Mouse (Mus musculus): ENCODE measurements around the gene Ap2b1. TPM values are rescaled to one million over a fixed set of nuclear protein-coding genes. Genes with fewer than 3 reads are reported as not detected.

Gene Ap2b1
- polyA plus RNA-seq, 1 experiment, result 130 TPM

DNA sequence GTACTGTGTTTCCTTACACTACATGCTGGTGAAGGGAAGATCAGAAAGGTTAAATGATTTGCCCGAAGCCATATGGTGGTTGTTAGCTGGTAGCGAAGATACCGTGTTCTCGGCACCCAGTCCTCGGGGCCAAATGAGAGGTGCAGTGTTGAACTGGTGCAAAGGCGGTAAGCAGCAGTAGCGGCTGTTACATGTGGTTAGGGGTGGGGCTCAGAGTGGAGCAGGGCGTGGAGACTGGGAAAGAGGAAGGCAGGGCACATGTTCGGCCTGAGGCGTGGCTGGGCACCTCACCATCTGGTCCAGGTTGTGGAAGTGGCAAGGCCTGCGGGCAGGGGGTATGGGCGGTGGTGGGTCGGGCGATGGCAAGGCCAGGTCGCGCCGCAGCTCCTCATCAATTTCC, 128.1 kb downstream of the Ap2b1 start:
- TF ChIP-seq POLR2A (IDR thresholded peaks at IDR 0.05; ENCODE audit: extremely low read depth, insufficient read depth, low read length), result no peak
- TF ChIP-seq CTCF (IDR thresholded peaks at IDR 0.05; ENCODE audit: extremely low read depth, insufficient read depth, low read length), result no peak
- Histone ChIP-seq H3K27ac (ENCODE audit: insufficient read depth, low read length) (no peak overlapping the region), H3K4me3 (ENCODE audit: insufficient read depth, low read length) (no peak overlapping the region), H3K4me1 (ENCODE audit: control insufficient read depth, insufficient read depth, low read length) (no peaks in the 10 kb centered on the region)

DNA sequence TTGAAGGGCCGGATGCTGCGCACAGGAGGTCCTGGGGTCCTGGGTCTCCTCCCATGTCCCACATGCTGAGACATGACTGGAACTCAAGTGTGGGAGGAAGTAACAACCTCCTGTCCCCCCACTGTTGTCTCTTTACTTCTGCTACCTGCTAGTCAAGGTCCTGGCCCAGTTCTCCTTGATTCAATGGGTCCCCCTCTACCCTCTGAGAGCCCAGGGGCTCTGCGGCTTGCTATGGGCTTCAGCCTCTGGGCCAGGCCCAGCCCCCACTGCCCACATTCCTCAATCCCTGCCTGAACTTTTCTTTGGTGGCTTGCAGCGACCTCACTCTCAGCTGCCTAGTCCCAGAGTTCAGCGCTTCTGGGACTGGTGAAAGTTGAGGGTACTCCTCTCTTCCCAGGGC, 130.5 kb downstream of the Ap2b1 start, which contains the start of gene Gas2l2:
TSS of gene Gas2l2 (minus strand) at position 101 of the 400 bp plus-strand sequence.
- TF ChIP-seq POLR2A (IDR thresholded peaks at IDR 0.05; ENCODE audit: extremely low read depth, insufficient read depth, low read length) (no peak), CTCF (IDR thresholded peaks at IDR 0.05; ENCODE audit: extremely low read depth, insufficient read depth, low read length) (no peak)
- H3K4me1 ChIP-seq (ENCODE audit: control insufficient read depth, insufficient read depth, low read length), result no peaks in the 10 kb centered on the region
- H3K4me3 ChIP-seq (ENCODE audit: insufficient read depth, low read length), result no peak within 1 kb of the TSS
- H3K27ac ChIP-seq (ENCODE audit: insufficient read depth, low read length), result no peak within 1 kb of the TSS

- no peak overlapping the region for H3K27ac ChIP-seq (ENCODE audit: insufficient read depth, low read length)
- H3K4me1 ChIP-seq (ENCODE audit: control insufficient read depth, insufficient read depth, low read length), result no peaks in the 10 kb centered on the region
- no peak for TF ChIP-seq POLR2A (IDR thresholded peaks at IDR 0.05; ENCODE audit: extremely low read depth, insufficient read depth, low read length)
- TF ChIP-seq CTCF (IDR thresholded peaks at IDR 0.05; ENCODE audit: extremely low read depth, insufficient read depth, low read length), result no peak
Measured at GRCm38 (mm10) chr11:83432533-83432932, 133.7 kb downstream of the Ap2b1 start.

DNA sequence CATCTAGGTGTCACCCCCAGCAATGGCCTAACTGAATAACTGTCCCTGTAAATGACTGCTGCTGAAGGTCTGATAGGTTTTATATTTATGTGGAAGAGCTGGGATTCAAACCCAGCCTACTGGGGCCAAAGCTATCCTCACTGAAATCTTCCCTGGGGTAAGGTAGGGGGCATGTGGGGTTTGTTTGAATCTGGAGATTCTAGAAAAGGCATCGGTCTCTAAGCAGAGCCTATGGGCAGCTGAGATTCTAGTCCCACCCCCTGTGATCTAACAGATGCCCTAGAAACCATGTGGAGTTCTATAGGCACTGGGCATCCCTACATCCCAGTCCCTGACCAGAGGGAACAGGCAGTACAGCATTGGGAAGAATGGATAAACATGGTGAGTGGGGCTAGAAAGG, 138.6 kb downstream of the Ap2b1 start, which contains the start of gene 1700020L24Rik:
TSS of gene 1700020L24Rik (plus strand) at position 301 of the 400 bp plus-strand sequence.
- no peak within 1 kb of the TSS for H3K27ac ChIP-seq (ENCODE audit: insufficient read depth, low read length)
- TF ChIP-seq POLR2A (IDR thresholded peaks at IDR 0.05; ENCODE audit: extremely low read depth, insufficient read depth, low read length) (no peak), CTCF (IDR thresholded peaks at IDR 0.05; ENCODE audit: extremely low read depth, insufficient read depth, low read length) (no peak)
- H3K4me3 ChIP-seq (ENCODE audit: insufficient read depth, low read length), result no peak within 1 kb of the TSS
- no peaks in the 10 kb centered on the region for H3K4me1 ChIP-seq (ENCODE audit: control insufficient read depth, insufficient read depth, low read length)

More at GRCm38 (mm10) chr11:83432533-83432932, 133.7 kb downstream of the Ap2b1 start:
- H3K4me3 ChIP-seq (ENCODE audit: insufficient read depth, low read length), result no peak overlapping the region

- H3K4me1 ChIP-seq (ENCODE audit: control insufficient read depth, insufficient read depth, low read length), result no peaks in the 10 kb centered on the region
- no peak for TF ChIP-seq POLR2A (IDR thresholded peaks at IDR 0.05; ENCODE audit: extremely low read depth, insufficient read depth, low read length)
- TF ChIP-seq CTCF (IDR thresholded peaks at IDR 0.05; ENCODE audit: extremely low read depth, insufficient read depth, low read length), result no peak
- H3K4me3 ChIP-seq (ENCODE audit: insufficient read depth, low read length), result no peak overlapping the region; the same call in 1 of the 2 replicates
- no peak overlapping the region for H3K27ac ChIP-seq (ENCODE audit: insufficient read depth, low read length)
Measured at GRCm38 (mm10) chr11:83439426-83440060, 140.7 kb downstream of the Ap2b1 start.

DNA sequence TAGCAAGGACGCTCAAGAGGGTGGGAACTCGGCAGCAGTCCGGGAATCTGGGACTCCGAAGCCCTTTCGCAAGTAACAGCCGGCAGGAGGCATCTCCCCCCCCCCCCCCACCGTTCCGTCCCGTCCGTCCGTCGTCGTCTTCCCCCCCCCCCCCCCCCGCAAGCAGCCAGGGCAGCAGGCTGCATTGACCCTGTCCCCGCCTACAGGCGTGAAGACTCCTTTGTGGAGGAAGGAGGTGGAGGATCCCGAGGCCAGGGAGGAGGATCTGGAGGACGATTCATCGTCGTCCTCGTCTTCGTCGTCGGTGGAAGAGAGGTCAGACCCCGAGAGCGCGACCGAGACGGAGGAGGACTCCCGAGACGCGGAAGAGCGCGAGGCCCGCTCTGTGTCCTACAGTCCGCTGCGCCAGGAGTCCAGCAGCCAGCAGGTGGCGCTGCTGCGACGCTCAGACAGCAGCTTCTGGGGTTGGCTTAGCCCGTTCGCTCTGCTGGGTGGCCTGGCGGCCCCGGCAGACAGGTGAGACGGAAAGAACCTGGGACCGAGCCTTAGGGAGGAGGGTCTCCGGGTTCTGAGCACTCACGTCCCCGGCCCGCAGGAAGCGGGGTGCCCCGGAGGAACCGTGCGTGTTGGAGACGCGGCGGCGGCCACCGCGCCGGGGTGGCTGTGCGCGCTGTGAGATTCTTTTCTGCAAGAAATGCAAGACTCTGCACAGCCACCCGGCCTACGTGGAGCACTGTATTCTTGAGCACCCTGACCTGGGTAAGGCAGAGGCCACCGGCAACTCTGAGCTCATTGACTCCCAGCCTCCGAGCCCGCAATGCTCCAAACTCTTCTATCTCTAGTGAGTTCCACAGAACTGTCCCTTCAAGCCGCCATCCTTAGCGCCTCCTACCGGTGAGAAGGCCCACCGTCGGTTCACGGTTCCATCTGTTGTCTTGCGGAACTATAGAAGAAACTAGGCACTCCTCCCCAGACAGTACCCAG, 141.5 kb downstream of the Ap2b1 start:
- Histone ChIP-seq H3K4me1 (ENCODE audit: control insufficient read depth, insufficient read depth, low read length) (no peaks in the 10 kb centered on the region), H3K27ac (ENCODE audit: insufficient read depth, low read length) (peak overlapping the region; percentile 11; the same call in 1 of the 2 replicates)

GRCm38 (mm10) chr11:83441235-83441634, 142.4 kb downstream of the Ap2b1 start:
- TF ChIP-seq CTCF (IDR thresholded peaks at IDR 0.05; ENCODE audit: extremely low read depth, insufficient read depth, low read length), result no peak
- TF ChIP-seq POLR2A (IDR thresholded peaks at IDR 0.05; ENCODE audit: extremely low read depth, insufficient read depth, low read length), result no peak
- H3K4me3 ChIP-seq (ENCODE audit: insufficient read depth, low read length), result peak overlapping the region; percentile 54
- H3K4me1 ChIP-seq (ENCODE audit: control insufficient read depth, insufficient read depth, low read length), result no peaks in the 10 kb centered on the region
- H3K27ac ChIP-seq (ENCODE audit: insufficient read depth, low read length), result peak overlapping the region; percentile 33; the same call in 1 of the 2 replicates

More for the DNA sequence above, 141.5 kb downstream of the Ap2b1 start:
- peak; percentile 78 for TF ChIP-seq CTCF (IDR thresholded peaks at IDR 0.05; ENCODE audit: extremely low read depth, insufficient read depth, low read length)
- TF ChIP-seq POLR2A (IDR thresholded peaks at IDR 0.05; ENCODE audit: extremely low read depth, insufficient read depth, low read length), result no peak
- peak overlapping the region; percentile 54 for H3K4me3 ChIP-seq (ENCODE audit: insufficient read depth, low read length)

- H3K27ac ChIP-seq (ENCODE audit: insufficient read depth, low read length), result no peak overlapping the region
- H3K4me3 ChIP-seq (ENCODE audit: insufficient read depth, low read length), result no peak overlapping the region
- peak; percentile 80 for TF ChIP-seq CTCF (IDR thresholded peaks at IDR 0.05; ENCODE audit: extremely low read depth, insufficient read depth, low read length)
- no peak for TF ChIP-seq POLR2A (IDR thresholded peaks at IDR 0.05; ENCODE audit: extremely low read depth, insufficient read depth, low read length)
- H3K4me1 ChIP-seq (ENCODE audit: control insufficient read depth, insufficient read depth, low read length), result no peaks in the 10 kb centered on the region
Measured at GRCm38 (mm10) chr11:83442596-83443267, 143.9 kb downstream of the Ap2b1 start.

GRCm38 (mm10) chr11:83443824-83444223, 145.0 kb downstream of the Ap2b1 start:
- TF ChIP-seq POLR2A (IDR thresholded peaks at IDR 0.05; ENCODE audit: extremely low read depth, insufficient read depth, low read length) (no peak), CTCF (IDR thresholded peaks at IDR 0.05; ENCODE audit: extremely low read depth, insufficient read depth, low read length) (no peak)
- H3K4me1 ChIP-seq (ENCODE audit: control insufficient read depth, insufficient read depth, low read length), result no peaks in the 10 kb centered on the region

More at GRCm38 (mm10) chr11:83443824-83444223, 145.0 kb downstream of the Ap2b1 start:
- Histone ChIP-seq H3K27ac (ENCODE audit: insufficient read depth, low read length) (no peak overlapping the region), H3K4me3 (ENCODE audit: insufficient read depth, low read length) (no peak overlapping the region)
